Mouse (Mus musculus): Measurements from ENCODE around the gene Lama2.

The Lama2 gene

DNA sequence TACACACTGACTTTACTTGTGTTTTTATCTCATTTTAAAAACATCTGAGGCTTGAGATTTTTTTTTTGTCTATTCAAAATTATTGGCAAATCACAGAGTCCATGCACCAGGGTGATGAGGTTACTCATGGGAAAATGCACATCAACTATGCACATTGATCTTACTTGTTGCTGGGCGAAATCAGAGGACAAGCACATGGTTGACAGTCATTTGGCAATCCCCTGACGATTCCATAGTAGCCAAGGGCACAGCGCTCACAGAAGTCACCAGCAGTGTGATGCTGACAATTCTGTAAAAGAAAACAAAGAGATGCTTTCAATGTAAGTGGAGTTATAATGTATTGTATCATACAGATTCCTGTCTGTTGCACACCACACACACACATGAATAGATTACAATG, 454.8 kb downstream of the Lama2 start:
- DNase-seq, result no peak

DNA sequence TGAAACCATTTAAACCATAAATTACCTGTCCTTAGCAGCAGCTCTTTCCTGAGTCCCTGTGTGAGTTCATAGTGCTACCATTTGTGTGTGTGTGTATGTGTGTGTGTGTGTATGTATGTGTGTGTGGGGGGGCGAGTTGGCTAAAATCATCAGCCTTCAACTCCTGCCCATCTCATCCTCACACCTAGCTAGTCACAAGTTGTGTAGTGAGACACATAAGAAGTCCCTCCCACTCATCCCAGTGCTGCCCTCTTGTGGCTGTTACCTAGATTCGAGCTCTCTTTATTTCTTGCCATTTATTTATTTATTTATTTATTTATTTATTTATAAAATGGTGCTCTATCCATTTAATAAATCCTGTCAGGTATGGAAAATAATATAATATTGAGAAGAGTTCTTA, 457.2 kb downstream of the Lama2 start:
- no peak for DNase-seq

DNA sequence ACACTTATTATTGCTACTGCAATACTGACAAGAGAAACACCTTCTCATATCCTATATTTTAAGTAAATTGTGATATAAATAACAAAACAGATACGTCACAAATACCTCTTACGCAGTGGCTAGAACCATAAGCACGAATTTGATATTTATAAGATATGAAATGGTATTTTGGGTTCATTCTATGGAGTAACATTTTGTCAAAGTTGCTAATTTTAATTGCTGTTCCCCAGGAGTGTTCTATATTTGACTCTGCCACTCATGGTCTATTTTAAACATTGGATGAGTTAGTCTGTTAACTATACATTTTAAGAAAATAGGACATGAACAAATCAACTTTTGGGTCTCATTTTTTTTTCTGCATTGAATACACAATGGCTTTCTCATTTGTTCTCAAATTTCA, 469.3 kb downstream of the Lama2 start:
- no peak for DNase-seq

DNA sequence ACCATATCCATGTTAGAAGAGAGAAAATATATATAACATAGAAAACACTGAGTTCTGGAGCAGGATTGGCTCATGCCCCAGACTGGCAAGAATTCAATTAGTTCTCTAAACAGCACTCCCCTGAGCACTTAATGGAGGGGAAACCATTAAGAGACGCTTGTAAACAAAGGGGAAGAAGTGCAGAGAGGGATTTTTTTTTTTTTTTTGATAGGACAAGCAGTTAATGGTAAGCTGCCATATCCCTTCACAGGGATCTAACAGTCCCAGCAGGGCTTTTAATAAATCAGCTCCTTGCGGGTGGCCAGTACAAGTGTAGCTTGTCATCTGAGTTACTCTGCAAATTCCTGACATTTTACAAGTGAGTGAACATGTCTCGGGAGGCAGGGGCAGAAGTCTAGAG, 479.1 kb downstream of the Lama2 start:
- no peak for DNase-seq

DNA sequence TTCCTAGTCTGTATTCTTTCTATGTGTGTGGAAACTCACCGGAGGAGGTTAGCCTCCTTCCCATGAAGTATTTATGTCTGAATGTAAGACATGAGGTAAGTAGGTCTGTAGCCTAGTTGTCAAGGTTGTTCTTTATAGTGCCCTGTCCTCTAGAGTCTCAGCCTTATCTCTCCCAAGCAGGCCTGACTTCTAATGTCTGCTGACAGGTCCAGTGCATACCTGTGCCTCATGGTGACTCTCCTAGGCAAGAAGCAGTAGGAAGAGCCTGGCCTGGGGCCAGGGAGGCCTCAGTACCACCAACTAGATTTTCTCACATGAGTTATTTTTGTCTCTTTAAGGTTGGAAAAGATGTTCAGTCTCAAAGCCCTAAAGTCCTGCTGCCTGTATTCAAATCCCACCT, 483.8 kb downstream of the Lama2 start:
- DNase-seq, result no peak

DNA sequence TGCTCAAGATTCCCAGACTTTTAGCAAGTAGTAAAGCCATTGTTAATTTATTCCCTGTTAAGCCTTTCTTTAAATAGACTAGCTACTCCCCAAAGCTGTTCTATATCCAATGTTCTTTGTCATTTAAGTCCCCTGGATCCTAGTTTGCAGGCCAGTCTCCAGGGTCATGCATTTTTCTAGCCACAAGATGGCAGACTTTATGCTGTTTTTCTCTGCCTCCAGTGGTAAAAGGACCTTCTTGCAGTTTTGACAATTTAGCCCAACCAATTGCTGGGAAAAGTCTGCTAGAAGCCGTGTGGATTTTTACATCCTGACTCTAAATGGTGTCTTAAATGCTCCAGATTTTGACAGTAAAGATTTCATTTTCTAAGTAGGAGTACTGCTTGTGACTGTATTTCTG, 486.4 kb downstream of the Lama2 start:
- no peak for DNase-seq

DNA sequence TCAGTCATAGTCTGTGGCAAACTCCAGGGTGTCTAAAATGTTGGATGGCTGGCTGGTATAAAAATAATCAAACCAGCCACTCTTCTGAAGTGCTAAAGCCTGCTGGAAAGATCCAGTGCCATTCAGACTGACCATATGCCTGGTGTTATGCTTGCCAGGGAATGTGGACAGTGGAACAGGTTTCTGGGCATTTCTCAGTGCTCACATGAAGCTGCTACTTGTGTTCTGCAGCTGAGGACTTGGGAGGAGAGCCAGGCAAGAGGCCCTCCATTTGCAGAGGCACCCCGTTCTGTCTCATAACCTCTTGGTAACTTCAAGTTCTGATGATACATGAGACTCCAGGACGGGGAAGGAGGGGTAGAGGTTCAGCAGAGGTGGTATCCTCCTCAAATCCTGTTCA, 492.1 kb downstream of the Lama2 start:
- peak; percentile 22 for DNase-seq

DNA sequence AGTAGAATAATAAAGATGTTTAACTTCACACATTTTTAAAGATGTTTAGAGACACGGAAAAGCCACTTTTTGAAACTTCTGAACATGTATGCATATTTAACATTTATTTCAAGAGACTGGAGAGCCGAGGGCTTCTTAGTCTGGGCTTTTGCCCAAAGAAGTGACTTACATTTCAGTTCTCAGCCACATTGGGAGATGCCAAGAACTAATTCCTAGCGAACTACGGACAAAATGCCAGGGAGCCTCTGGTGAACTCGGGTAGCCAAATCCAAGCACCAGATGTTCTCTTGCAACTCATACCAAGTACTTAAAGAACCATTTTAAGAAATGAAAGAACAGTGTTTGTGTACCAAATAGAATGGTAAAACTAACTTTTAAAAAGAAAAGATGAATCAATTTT, 495.8 kb downstream of the Lama2 start:
- DNase-seq, result no peak

DNA sequence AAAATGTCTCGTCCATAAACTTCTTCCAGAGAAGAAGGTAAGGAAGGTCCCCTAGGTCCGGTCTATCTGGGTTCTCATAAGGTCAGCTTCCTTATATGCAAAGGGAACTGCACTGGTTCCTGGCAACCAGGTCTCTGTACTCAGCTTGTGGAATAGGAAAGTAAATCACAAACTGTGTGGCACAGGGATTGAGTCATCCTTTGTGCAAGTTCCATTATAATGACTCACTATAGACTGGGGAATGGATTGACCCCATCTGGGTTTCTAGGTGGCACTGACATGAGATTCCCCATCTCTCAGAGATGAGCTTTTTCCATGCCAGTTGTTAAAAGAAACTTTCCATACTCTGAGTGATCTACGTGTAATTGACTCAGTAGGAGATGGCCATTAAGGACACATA, 501.7 kb downstream of the Lama2 start:
- DNase-seq, result no peak

DNA sequence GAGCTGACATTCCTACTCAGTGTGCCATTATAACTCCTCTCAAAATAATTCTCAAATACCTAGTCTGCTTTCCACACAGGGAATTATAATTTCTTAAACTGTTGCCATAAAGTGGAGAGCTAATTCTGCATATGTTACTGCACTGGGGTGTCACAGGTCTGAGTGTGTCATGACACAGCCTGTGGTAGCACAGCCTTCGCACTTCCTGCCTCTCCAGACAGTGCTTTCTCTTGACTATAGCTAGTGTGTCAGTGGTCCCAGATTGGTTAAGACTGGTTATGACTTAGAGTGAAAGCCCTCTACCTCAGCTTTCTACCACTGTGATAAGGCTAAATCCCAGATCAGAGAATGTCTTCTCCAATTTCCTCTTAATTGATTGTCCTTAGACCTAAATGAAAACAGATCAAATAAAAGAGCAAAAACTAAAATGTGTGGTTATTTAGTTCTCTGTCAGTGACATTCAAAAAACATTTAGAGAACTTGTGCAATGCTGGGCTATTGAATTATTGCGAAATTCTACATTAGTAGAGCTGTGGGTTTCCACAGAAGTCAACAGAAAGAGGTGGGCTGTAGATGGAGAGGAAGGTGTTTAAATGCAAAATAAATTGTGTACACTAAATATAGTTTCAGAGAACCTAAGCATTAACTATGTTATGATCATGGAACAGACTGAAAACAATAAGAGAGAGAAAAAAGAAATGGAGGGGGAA, 502.5 kb downstream of the Lama2 start:
- DNase-seq, result no peak

DNA sequence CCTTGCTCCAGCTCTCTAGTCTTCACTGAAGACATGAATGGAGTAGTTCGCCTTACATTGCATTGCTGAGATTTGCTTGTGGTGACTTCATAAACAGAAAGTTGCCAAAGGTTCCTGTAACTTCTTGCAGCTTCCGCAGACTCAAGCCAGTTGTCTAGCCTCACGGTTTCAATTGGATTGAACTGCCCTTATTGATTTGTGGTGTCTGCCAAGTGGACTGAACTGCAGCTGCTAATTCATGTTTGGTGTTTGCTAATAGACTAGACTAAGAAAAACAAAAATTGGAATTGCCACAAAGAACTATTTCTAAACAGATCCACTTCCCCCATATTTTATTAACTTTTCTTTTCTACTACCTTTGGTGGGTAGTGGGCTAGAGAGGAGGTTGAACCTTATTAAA, 505.4 kb downstream of the Lama2 start:
- no peak for DNase-seq

DNA sequence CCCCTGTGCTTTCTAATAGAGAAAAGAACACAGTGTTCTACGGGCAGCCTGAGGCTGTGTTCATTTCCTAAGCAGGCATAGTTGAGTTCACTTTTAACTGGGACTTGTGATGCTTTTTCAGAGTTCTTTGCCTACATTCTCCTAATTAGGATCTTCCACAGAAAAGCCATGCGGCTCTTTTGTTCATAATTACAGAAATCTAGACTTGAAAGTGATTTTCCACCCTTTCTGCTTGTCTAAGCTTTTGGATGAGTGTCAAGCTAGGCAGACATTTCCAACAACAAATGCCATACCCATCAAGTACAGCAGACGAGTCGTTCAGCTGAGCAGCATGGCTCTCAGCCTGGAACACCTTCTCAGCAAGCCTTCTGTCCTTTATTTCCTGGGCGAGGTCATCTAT, 515.7 kb downstream of the Lama2 start:
- peak; percentile 6 for DNase-seq

DNA sequence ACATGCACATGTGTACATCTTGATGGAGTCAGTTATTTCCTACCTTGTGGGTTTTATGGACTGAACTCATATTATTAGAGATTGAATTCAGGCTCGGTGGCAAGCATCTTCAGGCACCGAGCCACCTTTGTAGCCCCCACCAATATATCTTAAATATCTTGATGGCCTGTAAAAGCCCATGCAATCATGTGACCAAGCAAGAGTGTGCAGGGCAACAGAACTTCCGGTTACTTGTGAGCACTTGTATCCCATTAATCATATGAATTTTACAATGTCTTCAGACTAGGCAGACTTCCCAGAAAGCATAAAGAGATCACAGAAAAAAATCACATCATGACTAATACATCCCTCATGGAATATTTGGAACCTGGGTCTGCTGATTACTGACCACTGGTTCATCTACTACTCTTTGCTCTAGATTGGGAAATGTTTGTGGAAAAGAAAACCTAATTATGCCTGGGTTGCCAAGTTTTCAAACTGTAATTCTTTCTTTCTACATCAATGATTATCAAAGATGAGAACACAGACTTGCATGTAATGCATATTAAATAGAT, 517.7 kb downstream of the Lama2 start:
- DNase-seq, result no peak

DNA sequence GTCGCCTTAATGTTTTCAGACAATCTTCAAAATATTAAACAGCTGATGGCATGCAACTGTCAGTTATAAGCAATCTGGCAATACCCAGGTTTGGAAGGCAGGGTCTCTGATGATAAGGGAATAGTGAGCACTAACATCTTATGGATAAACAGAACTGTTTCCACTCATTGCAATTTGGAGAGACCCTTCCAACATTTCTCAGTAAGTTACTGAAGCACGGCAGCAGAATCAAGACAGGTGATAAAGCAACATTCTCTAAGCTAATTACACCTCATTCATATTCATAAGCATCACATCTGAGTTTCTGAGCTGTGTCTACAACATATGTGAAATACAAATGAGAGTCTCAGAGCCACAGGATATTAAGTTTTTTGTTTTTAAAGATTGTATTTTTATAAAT, 542.4 kb downstream of the Lama2 start:
- no peak for DNase-seq

DNA sequence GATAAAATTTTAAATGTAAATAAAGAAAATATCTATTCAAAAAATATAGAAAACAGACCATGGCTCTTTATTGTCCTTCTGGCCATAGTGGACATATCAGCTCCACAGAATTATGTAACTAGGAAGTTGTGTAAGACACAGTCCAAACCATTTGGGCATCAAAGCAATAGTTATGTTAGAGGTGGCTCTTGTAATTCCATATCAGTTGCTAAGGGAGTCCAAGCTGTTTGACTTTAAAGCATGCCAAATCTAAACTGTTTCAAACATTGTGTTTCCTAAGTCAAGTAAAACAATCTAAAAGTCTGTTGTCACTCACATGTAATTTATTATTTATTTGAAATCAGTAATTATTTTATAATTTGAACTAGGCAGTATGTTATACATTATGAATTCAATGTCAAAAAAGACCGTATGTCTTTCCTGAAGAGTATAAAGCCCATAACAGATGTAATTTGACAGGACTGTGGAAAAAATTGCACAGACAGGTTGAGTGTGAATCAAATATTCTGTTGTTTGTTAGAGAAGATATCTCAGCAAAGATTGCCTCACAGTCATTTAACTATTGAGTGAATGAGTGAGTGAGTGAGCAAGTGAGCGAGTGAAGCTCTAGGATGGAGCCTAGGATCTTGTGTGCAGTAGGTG, 550.6 kb downstream of the Lama2 start:
- no peak for DNase-seq

DNA sequence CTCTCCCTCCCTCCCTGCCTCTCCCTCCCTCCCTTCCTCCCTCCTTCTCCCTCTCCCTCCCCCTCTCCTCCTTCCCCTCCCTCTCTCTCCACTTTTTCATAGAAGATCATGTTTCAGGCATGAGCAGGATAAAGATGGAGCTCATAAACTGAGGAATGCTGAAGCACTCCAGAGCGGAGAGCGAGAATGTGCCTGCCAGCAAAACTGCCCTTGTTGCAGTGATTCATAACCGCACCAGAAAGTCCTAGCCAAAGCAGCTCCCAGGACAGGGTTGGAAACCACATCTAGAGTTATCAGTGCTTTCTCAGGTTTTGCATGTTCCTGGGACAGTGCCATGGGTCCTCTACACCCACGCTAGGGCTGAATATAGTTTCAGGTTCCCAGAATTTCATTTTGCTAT, 555.9 kb downstream of the Lama2 start:
- DNase-seq, result no peak

DNA sequence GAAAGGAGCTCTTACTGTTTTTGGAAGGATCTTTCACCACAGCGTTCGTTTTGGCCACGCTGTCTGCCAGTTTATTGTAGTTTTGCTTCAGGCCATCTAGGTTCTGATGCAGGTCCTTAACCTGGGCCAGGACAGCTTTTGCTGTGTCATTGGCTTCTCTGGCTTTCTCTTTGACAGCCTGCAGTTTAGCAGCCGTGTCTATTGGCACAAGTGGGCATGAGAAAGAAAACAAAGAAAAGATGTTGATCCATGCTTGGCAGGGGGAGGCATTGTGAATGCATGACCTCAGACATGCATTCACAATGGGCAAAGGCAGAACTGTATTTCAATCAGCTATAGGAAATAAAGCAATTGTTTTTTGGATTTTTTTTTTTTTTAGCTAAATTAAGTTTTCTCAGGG, 565.1 kb downstream of the Lama2 start:
- DNase-seq, result no peak

DNA sequence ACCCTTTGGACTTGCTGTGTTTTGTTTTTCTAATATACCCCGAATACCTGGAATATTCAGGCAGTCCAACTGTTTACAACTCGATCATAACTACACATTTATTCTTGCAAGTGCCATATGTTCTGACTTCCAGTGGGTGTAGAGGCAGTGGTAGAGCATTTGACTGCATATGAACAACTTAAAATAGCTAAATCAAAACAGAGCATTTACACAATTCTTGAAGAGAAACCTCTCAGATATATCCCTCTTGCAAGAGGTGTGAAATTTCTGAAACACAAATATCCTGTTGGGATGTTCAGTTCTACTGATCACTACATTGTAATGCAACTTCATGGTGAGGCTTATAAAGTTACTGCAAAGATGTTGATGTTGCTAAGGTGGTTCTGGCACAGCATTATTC, 572.4 kb downstream of the Lama2 start:
- no peak for DNase-seq

DNA sequence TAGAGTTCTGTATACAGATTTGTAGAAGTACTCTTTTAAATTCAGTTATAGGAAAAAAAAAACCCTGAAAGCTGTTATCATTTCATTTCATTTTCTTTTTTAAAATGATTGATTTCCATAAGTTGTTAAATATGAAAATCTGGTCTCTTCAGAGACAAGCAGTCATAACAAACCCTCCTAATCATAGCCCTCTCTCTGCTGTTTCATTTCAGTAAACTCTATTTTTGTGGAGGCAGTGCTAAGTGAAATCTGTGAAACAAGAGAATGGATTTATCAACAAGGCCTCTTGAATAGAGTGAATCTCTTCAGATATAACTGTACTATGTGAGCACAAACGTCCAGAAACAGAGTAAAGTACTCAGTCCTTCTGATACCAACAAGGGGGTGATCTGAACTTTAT, 577.7 kb downstream of the Lama2 start:
- no peak for DNase-seq

DNA sequence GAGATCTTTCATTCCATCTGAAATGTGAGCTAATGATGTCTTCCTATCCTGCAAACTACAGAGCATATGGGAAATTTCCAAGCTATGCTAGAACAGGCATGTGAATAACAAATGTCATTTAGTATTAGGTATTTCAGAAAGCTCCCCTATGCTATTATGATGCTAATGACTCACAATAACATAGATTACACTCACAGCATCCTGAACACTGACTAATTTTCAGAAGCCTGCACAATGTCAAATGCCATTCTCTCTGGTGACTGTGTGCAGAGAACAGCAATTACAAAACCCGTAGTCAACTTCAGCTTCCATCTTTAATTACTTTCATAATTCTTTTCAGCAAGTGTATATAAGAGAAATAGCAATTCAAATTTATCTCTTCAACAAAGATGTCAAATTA, 596.9 kb downstream of the Lama2 start:
- no peak for DNase-seq

DNA sequence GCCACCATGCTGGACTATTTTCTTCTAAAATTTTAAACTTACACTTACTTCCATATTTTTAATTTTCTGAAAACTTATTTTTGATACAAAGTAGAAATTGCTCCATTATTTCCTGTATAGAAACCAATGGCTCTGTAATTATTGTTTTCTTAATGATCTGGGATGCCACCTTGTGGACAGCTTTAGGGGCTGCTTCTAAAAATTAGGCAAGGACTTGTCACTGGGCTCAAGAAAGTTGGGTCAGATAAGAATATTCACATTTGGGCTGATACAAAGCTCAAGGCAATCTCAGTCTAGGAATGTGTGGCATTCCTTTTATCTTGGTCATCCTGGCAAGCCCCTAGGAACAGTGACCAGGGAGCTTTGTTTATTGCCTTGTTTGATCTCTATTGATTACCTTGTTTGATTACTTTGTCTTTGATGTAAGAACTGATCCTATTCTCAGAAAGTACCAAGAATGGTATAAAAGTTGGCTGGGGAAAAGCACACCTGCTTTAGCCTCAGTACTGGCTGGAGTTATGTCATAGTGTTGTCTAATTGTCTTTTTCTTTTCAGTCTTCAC, 606.7 kb downstream of the Lama2 start:
- DNase-seq, result no peak

DNA sequence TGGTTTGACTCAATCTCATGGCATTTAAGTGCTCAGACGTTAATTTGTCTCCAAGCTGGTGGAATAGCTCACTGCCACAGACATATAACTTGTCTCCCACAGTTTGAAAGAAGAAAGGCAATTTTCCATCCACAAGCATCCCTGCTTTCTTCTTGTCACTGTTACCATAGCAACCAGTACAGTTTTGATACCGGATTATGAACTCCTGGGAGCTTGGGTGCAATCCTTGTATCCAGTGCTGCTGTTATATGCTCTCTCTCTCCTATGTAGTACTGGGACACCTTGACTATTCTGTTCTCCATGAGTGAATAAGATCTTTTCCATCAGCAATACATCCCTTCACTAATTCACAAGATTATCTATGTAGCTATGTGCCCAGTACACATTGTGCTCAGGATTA, 612.2 kb downstream of the Lama2 start:
- no peak for DNase-seq

DNA sequence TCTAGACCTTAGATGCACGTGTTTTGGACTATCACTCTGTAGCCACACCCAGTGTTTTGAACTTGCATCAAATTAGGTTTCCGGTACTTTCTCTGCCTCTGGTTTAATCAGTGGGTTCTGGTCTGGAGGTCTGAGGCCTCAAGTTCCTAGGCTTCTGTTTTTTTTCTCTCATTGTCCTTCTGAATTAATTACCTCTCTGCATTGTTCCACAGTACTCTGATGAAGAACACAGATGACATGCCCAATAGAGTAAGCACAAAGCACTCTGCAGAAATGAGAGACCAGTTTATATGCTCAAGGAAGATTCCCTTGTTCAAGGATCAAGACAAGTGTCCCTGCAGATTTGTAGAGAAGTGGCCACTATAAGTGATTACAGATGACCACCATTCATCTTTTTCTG, 613.8 kb downstream of the Lama2 start:
- no peak for DNase-seq

DNA sequence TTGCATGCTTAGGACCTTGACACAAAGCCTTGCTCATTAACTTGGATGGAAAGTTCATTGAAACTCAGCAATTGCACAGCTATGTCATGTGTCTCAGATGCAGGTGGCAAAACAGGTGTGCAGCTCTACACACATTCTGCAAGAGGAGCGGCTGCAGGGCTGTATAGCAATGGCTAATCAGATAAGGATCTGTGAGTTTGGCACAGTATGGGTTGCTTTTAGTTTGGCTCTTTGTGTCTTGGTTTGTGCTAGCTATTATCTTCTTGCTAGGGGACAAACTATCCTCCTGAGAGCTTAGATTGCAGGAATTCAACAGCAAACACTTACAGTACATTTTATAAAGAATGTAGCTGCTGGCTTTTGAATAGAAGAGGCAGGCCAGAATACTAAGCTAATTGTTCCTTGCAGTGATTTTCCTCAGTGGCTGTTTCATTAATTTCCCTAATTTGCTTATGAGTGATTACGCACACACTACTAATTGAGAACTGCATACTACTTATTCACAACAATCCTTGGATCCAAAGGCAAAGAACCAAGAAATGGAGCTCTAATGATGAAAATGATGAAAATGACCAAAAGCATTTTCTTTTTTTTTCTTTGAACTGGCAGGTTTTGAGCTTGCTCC, 617.9 kb downstream of the Lama2 start:
- DNase-seq, result no peak

Measured in cerebellum, adult 11-12 months (tissue).